Comparison of ENCODE assay signal across 9 mouse cellular contexts in the genomic region with DNA sequence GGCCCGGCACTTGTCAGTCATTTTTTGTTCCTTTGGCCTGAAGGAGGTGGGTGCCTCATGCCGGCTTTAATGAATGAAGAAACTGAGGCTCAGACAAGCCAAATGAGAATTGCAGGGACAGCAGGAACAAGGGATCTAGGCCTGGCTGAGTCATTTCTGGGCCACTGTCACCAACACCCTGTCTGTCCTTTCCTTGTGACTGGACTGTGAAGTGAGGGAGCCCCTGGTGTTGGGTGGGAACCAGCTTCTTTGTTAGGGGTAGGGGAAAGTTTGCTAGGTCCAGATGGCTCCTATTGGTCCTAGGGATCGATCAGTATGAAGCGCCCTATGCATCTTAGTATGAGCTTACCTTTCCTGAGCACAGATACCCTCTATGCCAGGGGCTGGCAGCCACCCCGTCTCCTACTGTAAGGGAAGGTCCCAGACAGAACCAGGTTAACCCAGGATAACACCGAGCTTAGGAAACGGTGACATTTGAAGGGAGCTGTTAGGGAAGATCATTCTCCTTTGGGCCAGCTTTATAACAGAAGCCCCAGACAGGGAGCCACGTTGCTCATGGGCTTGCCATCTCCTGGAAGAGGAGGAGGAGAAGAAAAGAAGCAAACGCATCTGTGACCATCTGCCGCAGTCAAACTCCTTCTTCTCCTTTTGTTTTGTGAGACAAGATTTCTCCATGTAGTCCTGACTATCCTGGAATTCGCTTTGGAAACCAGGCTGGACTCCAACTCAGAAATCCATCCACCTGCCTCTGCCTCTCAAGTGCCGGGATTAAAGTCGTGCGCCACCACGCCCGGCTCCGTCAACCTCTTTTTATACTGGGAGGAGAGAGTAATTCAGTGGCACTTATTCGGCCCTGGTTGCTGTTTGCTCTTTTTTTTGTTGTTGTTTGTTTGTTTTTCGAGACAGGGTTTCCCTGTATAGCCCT. TPM values are rescaled to one million over a fixed set of nuclear protein-coding genes. Genes with fewer than 3 reads are reported as not detected.
DNase-seq lines count a peak whose midpoint lies in the region; ATAC-seq lines count a peak whose summit lies in the region.
"Had no signal": no experiment of that assay in that cellular context is flagged by ENCODE, and none has a peak within 500 bp of the region (broad histone marks: within the 10 kb centered on the region; RNA-seq: fewer than 3 reads in every experiment).

No protein-coding gene starts in this region.

- no peaks in the 10 kb centered on the region for H3K36me3 ChIP-seq in liver, embryonic 11.5 days (ENCODE audit: control insufficient read depth, insufficient read depth, low read length)
- H3K36me3 ChIP-seq in forebrain, embryonic 13.5 days (ENCODE audit: poor library complexity, severe bottlenecking), result no peaks in the 10 kb centered on the region; the same call in 1 of the 2 replicates
- H3K36me3 ChIP-seq in limb, embryonic 11.5 days (ENCODE audit: control insufficient read depth, insufficient read depth, low read length), result peaks cover 3% of the 10 kb centered on the region; the same call in 1 of the 2 replicates
- no peaks in the 10 kb centered on the region for H3K36me3 ChIP-seq in neural tube, embryonic 14.5 days (ENCODE audit: control insufficient read depth, insufficient read depth, low read length)

- DNase-seq in liver, embryonic 11.5 days (ENCODE audit: low spot score), result no peak
- no peak for DNase-seq in liver
- no peak for DNase-seq in limb, embryonic 11.5 days (ENCODE audit: low spot score)
- DNase-seq in spleen, postnatal 10 days (ENCODE audit: low spot score in 2 of 2), result no peak
- DNase-seq in MN1 (ENCODE audit: low spot score), result no peak
- DNase-seq in ovary, postnatal 14 days (ENCODE audit: low spot score), result no peak
- DNase-seq: right cerebral cortex, postnatal 25 days had no signal

- no peak for ATAC-seq in liver, embryonic 11.5 days (replicated peaks; ENCODE audit: low FRiP score)
- no peak for ATAC-seq in forebrain, embryonic 13.5 days
- ATAC-seq in limb, embryonic 11.5 days (ENCODE audit: insufficient number of reproducible peaks, low FRiP score, low TSS enrichment, low read depth), result no peak
- no peak for ATAC-seq in neural tube, embryonic 14.5 days (ENCODE audit: low read depth)

- no peaks in the 10 kb centered on the region for H3K9me3 ChIP-seq in liver, embryonic 11.5 days (ENCODE audit: control insufficient read depth, low read length)
- no peaks in the 10 kb centered on the region for H3K9me3 ChIP-seq in forebrain, embryonic 13.5 days (replicated peaks)
- H3K9me3 ChIP-seq in limb, embryonic 11.5 days (ENCODE audit: control insufficient read depth, low read length), result no peaks in the 10 kb centered on the region
- H3K9me3 ChIP-seq in neural tube, embryonic 14.5 days (ENCODE audit: control insufficient read depth, low read length), result no peaks in the 10 kb centered on the region

- 83% methylated on average over 19 of the region's 19 CpGs for WGBS in liver, embryonic 11.5 days
- 80% methylated on average over 19 of the region's 19 CpGs for WGBS in forebrain, embryonic 13.5 days
- WGBS in limb, embryonic 11.5 days, result 81% methylated on average over 19 of the region's 19 CpGs
- WGBS in neural tube, embryonic 14.5 days, result 82% methylated on average over 19 of the region's 19 CpGs

- peak overlapping the region; percentile 57; the same call in 1 of the 2 replicates for H3K9ac ChIP-seq in liver, embryonic 11.5 days (ENCODE audit: low read depth, low read length)
- peak overlapping the region; percentile 79; the same call in 1 of the 2 replicates for H3K9ac ChIP-seq in forebrain, embryonic 13.5 days
- no peak overlapping the region for H3K9ac ChIP-seq in limb, embryonic 11.5 days (ENCODE audit: low read length)
- H3K9ac ChIP-seq in neural tube, embryonic 14.5 days (replicated peaks; ENCODE audit: low read depth, low read length), result no peak overlapping the region

- peak overlapping the region; percentile 69; the same call in 1 of the 2 replicates for H3K27ac ChIP-seq in liver, embryonic 11.5 days (ENCODE audit: low read depth, low read length)
- H3K27ac ChIP-seq in forebrain, embryonic 13.5 days, result no peak overlapping the region
- H3K27ac ChIP-seq in limb, embryonic 11.5 days (replicated peaks; ENCODE audit: low read depth, low read length), result no peak overlapping the region
- H3K27ac ChIP-seq in neural tube, embryonic 14.5 days (ENCODE audit: low read depth, low read length), result no peak overlapping the region

- H3K4me2 ChIP-seq in liver, embryonic 11.5 days, result peak overlapping the region; percentile 99
- peak overlapping the region; percentile 99 for H3K4me2 ChIP-seq in forebrain, embryonic 13.5 days
- peak overlapping the region; percentile 97 for H3K4me2 ChIP-seq in limb, embryonic 11.5 days (ENCODE audit: low read depth, severe bottlenecking)
- H3K4me2 ChIP-seq in neural tube, embryonic 14.5 days (ENCODE audit: low read depth, low read length), result peak overlapping the region; percentile 82

- H3K4me3 ChIP-seq in liver, embryonic 11.5 days (ENCODE audit: low read depth, low read length), result peak overlapping the region; percentile 74
- H3K4me3 ChIP-seq in forebrain, embryonic 13.5 days, result peak overlapping the region; percentile 67; the same call in 1 of the 2 replicates
- no peak overlapping the region for H3K4me3 ChIP-seq in limb, embryonic 11.5 days (ENCODE audit: low read depth, low read length)
- no peak overlapping the region for H3K4me3 ChIP-seq in neural tube, embryonic 14.5 days (ENCODE audit: low read depth, low read length)

- H3K27me3 ChIP-seq in liver, embryonic 11.5 days (replicated peaks; ENCODE audit: control insufficient read depth, insufficient read depth, low read length), result peaks cover 7% of the 10 kb centered on the region; the same call in 1 of the 2 replicates
- peaks cover 30% of the 10 kb centered on the region for H3K27me3 ChIP-seq in forebrain, embryonic 13.5 days
- peaks cover 26% of the 10 kb centered on the region for H3K27me3 ChIP-seq in limb, embryonic 11.5 days (ENCODE audit: control insufficient read depth, insufficient read depth, low read length)
- no peaks in the 10 kb centered on the region for H3K27me3 ChIP-seq in neural tube, embryonic 14.5 days (ENCODE audit: control insufficient read depth, insufficient read depth, low read length)

- H3K4me1 ChIP-seq in liver, embryonic 11.5 days (replicated peaks; ENCODE audit: control insufficient read depth, insufficient read depth, low read length), result peaks cover 49% of the 10 kb centered on the region
- peaks cover 66% of the 10 kb centered on the region for H3K4me1 ChIP-seq in forebrain, embryonic 13.5 days
- peaks cover 13% of the 10 kb centered on the region for H3K4me1 ChIP-seq in limb, embryonic 11.5 days (ENCODE audit: control insufficient read depth, insufficient read depth, low read length)
- peaks cover 8% of the 10 kb centered on the region; the same call in 1 of the 2 replicates for H3K4me1 ChIP-seq in neural tube, embryonic 14.5 days (ENCODE audit: control insufficient read depth, insufficient read depth, low read length)

RNA-seq across cellular contexts. Expression of gene Nbeal2, which starts 1.0 kb away (rescaled TPM):
- polyA plus RNA-seq in liver, embryonic 11.5 days (2014; fragmentation: Nextera tagmentation; extraction: Ambion mirVana), result 8.0 TPM in 2 replicates
- 2.1 and 2.2 TPM in 2 replicates for polyA plus RNA-seq in forebrain, embryonic 13.5 days (2015; fragmentation: Nextera tagmentation; extraction: Ambion mirVana)
- 0.35 and 0.53 TPM in 2 replicates for polyA plus RNA-seq in limb, embryonic 11.5 days (2014; fragmentation: Nextera tagmentation; extraction: Ambion mirVana)
- polyA plus RNA-seq in neural tube, embryonic 14.5 days (2014; fragmentation: Nextera tagmentation; extraction: Ambion mirVana), result 4.8 and 5.0 TPM in 2 replicates

RNA-seq across cellular contexts. Expression of gene Ccdc12, which starts 1.3 kb away (rescaled TPM):
- polyA plus RNA-seq in liver, embryonic 11.5 days (2014; fragmentation: Nextera tagmentation; extraction: Ambion mirVana), result 161 TPM in 2 replicates
- polyA plus RNA-seq in forebrain, embryonic 13.5 days (2015; fragmentation: Nextera tagmentation; extraction: Ambion mirVana), result 146 and 152 TPM in 2 replicates
- polyA plus RNA-seq in limb, embryonic 11.5 days (2014; fragmentation: Nextera tagmentation; extraction: Ambion mirVana), result 147 and 150 TPM in 2 replicates
- polyA plus RNA-seq in neural tube, embryonic 14.5 days (2014; fragmentation: Nextera tagmentation; extraction: Ambion mirVana), result 101 and 112 TPM in 2 replicates

RNA-seq across cellular contexts. Expression of gene Nradd, which starts 30.7 kb away (rescaled TPM):
- 8.2 and 9.9 TPM in 2 replicates for polyA plus RNA-seq in liver, embryonic 11.5 days (2014; fragmentation: Nextera tagmentation; extraction: Ambion mirVana)
- 30.0 and 31.5 TPM in 2 replicates for polyA plus RNA-seq in forebrain, embryonic 13.5 days (2015; fragmentation: Nextera tagmentation; extraction: Ambion mirVana)
- polyA plus RNA-seq in limb, embryonic 11.5 days (2014; fragmentation: Nextera tagmentation; extraction: Ambion mirVana), result 28.3 and 36.5 TPM in 2 replicates
- polyA plus RNA-seq in neural tube, embryonic 14.5 days (2014; fragmentation: Nextera tagmentation; extraction: Ambion mirVana), result 14.1 and 21.4 TPM in 2 replicates

Comparison
In these comparisons a context has a peak if more than half of its experiments do, and no peak if none do; other contexts are left out.
1. H3K4me3 ChIP-seq: peak in liver, embryonic 11.5 days (single experiment) and forebrain, embryonic 13.5 days (single experiment); none in limb, embryonic 11.5 days (single experiment) and neural tube, embryonic 14.5 days (single experiment).
2. H3K9ac ChIP-seq: peak in liver, embryonic 11.5 days (single experiment) and forebrain, embryonic 13.5 days (single experiment); none in limb, embryonic 11.5 days (single experiment) and neural tube, embryonic 14.5 days (single experiment).
3. Peak in every context shown above with its lines, with median percentiles within 50 percentile points of each other: H3K4me2 ChIP-seq.